Comparison of ENCODE assay signal across 8 mouse cellular contexts in genomic region chr11:51605602-51606446, GRCm38 (mm10). TPM values are rescaled to one million over a fixed set of nuclear protein-coding genes. Genes with fewer than 3 reads are reported as not detected.
A peak's percentile ranks its signal among the peaks of the same experiment; 100 is the strongest.
DNase-seq lines count a peak whose midpoint lies in the region; ATAC-seq and TF ChIP-seq lines count a peak whose summit lies in the region.

No protein-coding gene starts in this region.

- H3K27me3 ChIP-seq in hindbrain, postnatal 0 days (ENCODE audit: insufficient read depth, low read length), result no peaks in the 10 kb centered on the region

- H3K4me3 ChIP-seq in gastrocnemius, adult 2 months, result peak overlapping the region; percentile 87
- H3K4me3 ChIP-seq in hindbrain, postnatal 0 days (ENCODE audit: low read length), result peak overlapping the region; percentile 99

- TF ChIP-seq CTCF in gastrocnemius, adult 2 months (IDR thresholded peaks at IDR 0.05), result no peak
- TF ChIP-seq CTCF in hindbrain, postnatal 0 days (IDR thresholded peaks at IDR 0.05; ENCODE audit: low read depth), result no peak

- under 1% methylated on average over 71 of the region's 81 CpGs for WGBS in hindbrain, postnatal 0 days

- H3K9ac ChIP-seq in hindbrain, postnatal 0 days (replicated peaks; ENCODE audit: low read length), result peak overlapping the region; percentile 96

- H3K36me3 ChIP-seq in hindbrain, postnatal 0 days (ENCODE audit: insufficient read depth, low read length), result peaks cover 37% of the 10 kb centered on the region

- DNase-seq in ZHBTc4 (ENCODE audit: low read depth, low spot score), result peak; percentile 94
- peak; percentile 52 to 78 for DNase-seq in cerebellum, postnatal 4 days (ENCODE audit: low spot score in 2 of 2)
- peak; percentile 95 for DNase-seq in gastrocnemius, adult 2 months
- peak; percentile 87 for DNase-seq in hindbrain, postnatal 0 days (ENCODE audit: low spot score)
- DNase-seq in left cerebral cortex, postnatal 14 days (ENCODE audit: low spot score in 2 of 2), result peak; percentile 64 to 77
- peak; percentile 83 for DNase-seq in right cerebral cortex, postnatal 25 days
- DNase-seq in urinary bladder, postnatal 4 days (ENCODE audit: low spot score in 2 of 2), result peak; percentile 85 to 88

- peak overlapping the region; percentile 82 for H3K4me2 ChIP-seq in hindbrain, postnatal 0 days (ENCODE audit: low read depth, low read length)

- peak overlapping the region; percentile 98 for H3K27ac ChIP-seq in gastrocnemius, adult 2 months
- peak overlapping the region; percentile 96 for H3K27ac ChIP-seq in hindbrain, postnatal 0 days

- intact Hi-C loops in gastrocnemius, adult 2 months (cut with DNase I), result no loop called here
- intact Hi-C loops in left cerebral cortex, postnatal 14 days (cut with DNase I), result no loop called here

- peak; percentile 47 for ATAC-seq in hindbrain, postnatal 0 days
- ATAC-seq in megakaryocyte-erythroid progenitor cell, adult 5-6 weeks (replicated peaks; ENCODE audit: low FRiP score, low TSS enrichment, poor library complexity, severe bottlenecking), result peak; percentile 22; the same call in 1 of the 2 replicates

- no peaks in the 10 kb centered on the region for H3K4me1 ChIP-seq in hindbrain, postnatal 0 days (ENCODE audit: insufficient read depth, low read length)

- no peaks in the 10 kb centered on the region for H3K9me3 ChIP-seq in hindbrain, postnatal 0 days (ENCODE audit: low read length)

RNA-seq across cellular contexts. Expression of gene Hnrnpab, which starts 0.8 kb away (rescaled TPM):
- total RNA-seq in gastrocnemius, adult 2 months (2021), result 100 to 1,000 TPM in 1 of 2 experiments, 10 to 100 TPM in 1; 95.0 to 112 TPM
- total RNA-seq in hindbrain, postnatal 0 days (2014; rRNA removed), result 212 and 258 TPM in 2 replicates
- 229 and 231 TPM in 2 replicates for polyA plus RNA-seq in hindbrain, postnatal 0 days (2015; fragmentation: Nextera tagmentation; extraction: Ambion mirVana)
- total RNA-seq in left cerebral cortex, postnatal 14 days (2021), result 100 to 1,000 TPM; 131 to 144 TPM
- 644 and 702 TPM in 2 replicates for total RNA-seq in megakaryocyte-erythroid progenitor cell, adult 5-6 weeks (2014; fragmentation: Nextera tagmentation)
- total RNA-seq in megakaryocyte-erythroid progenitor cell, adult 5-6 weeks (2017), result 1,394 and 1,753 TPM in 2 replicates

RNA-seq across cellular contexts. Expression of gene Nhp2, which starts 13.7 kb away (rescaled TPM):
- 10 to 100 TPM; 24.9 to 25.7 TPM for total RNA-seq in gastrocnemius, adult 2 months (2021)
- 43.9 and 60.8 TPM in 2 replicates for total RNA-seq in hindbrain, postnatal 0 days (2014; rRNA removed)
- polyA plus RNA-seq in hindbrain, postnatal 0 days (2015; fragmentation: Nextera tagmentation; extraction: Ambion mirVana), result 105 and 109 TPM in 2 replicates
- total RNA-seq in left cerebral cortex, postnatal 14 days (2021), result 10 to 100 TPM; 46.5 to 49.4 TPM
- total RNA-seq in megakaryocyte-erythroid progenitor cell, adult 5-6 weeks (2014; fragmentation: Nextera tagmentation), result 285 and 292 TPM in 2 replicates
- total RNA-seq in megakaryocyte-erythroid progenitor cell, adult 5-6 weeks (2017), result 141 and 176 TPM in 2 replicates

RNA-seq across cellular contexts. Expression of gene Phykpl, which starts 21.3 kb away (rescaled TPM):
- 10 to 100 TPM; 15.5 to 15.8 TPM for total RNA-seq in gastrocnemius, adult 2 months (2021)
- 3.8 and 5.3 TPM in 2 replicates for total RNA-seq in hindbrain, postnatal 0 days (2014; rRNA removed)
- 7.9 and 8.6 TPM in 2 replicates for polyA plus RNA-seq in hindbrain, postnatal 0 days (2015; fragmentation: Nextera tagmentation; extraction: Ambion mirVana)
- total RNA-seq in left cerebral cortex, postnatal 14 days (2021), result 1 to 10 TPM; 5.8 to 6.4 TPM
- 30.5 and 34.7 TPM in 2 replicates for total RNA-seq in megakaryocyte-erythroid progenitor cell, adult 5-6 weeks (2014; fragmentation: Nextera tagmentation)
- 8.8 and 19.9 TPM in 2 replicates for total RNA-seq in megakaryocyte-erythroid progenitor cell, adult 5-6 weeks (2017)

RNA-seq across cellular contexts. Expression of gene Rmnd5b, which starts 29.9 kb away (rescaled TPM):
- 10 to 100 TPM; 11.4 to 11.6 TPM for total RNA-seq in gastrocnemius, adult 2 months (2021)
- total RNA-seq in hindbrain, postnatal 0 days (2014; rRNA removed), result 81.3 and 99.9 TPM in 2 replicates
- polyA plus RNA-seq in hindbrain, postnatal 0 days (2015; fragmentation: Nextera tagmentation; extraction: Ambion mirVana), result 60.9 and 63.8 TPM in 2 replicates
- 10 to 100 TPM; 52.3 to 54.6 TPM for total RNA-seq in left cerebral cortex, postnatal 14 days (2021)
- 37.0 TPM in 2 replicates for total RNA-seq in megakaryocyte-erythroid progenitor cell, adult 5-6 weeks (2014; fragmentation: Nextera tagmentation)
- 9.5 and 17.6 TPM in 2 replicates for total RNA-seq in megakaryocyte-erythroid progenitor cell, adult 5-6 weeks (2017)

RNA-seq across cellular contexts. Expression of gene N4bp3, which starts 44.8 kb away (rescaled TPM):
- total RNA-seq in gastrocnemius, adult 2 months (2021), result 1 to 10 TPM; 2.7 to 4.2 TPM
- total RNA-seq in hindbrain, postnatal 0 days (2014; rRNA removed), result 48.0 and 55.6 TPM in 2 replicates
- polyA plus RNA-seq in hindbrain, postnatal 0 days (2015; fragmentation: Nextera tagmentation; extraction: Ambion mirVana), result 29.0 and 30.3 TPM in 2 replicates
- total RNA-seq in left cerebral cortex, postnatal 14 days (2021), result 10 to 100 TPM in 1 of 2 experiments, 1 to 10 TPM in 1; 9.1 to 11.0 TPM
- total RNA-seq in megakaryocyte-erythroid progenitor cell, adult 5-6 weeks (2014; fragmentation: Nextera tagmentation), result not detected in 2 replicates
- total RNA-seq in megakaryocyte-erythroid progenitor cell, adult 5-6 weeks (2017), result 0.89 and 1.1 TPM in 2 replicates

Comparison
In these comparisons a context has a peak if more than half of its experiments do, and no peak if none do; other contexts are left out.
1. Peak in every context shown above with its lines: DNase-seq, ATAC-seq, H3K4me3 ChIP-seq and H3K27ac ChIP-seq.